Mouse (Mus musculus): ENCODE results near the gene Gabrb3. TPM values are rescaled to one million over a fixed set of nuclear protein-coding genes. Genes with fewer than 3 reads are reported as not detected.
"Not testable (repeated sequence)": the region's sequence is repeated elsewhere in the genome, so short reads cannot be mapped to it uniquely, and the experiment has no call there.

Gabrb3 gene
- polyA plus RNA-seq, 1 experiment = 81.5 TPM

GRCm38 (mm10) chr7:57760466-57760865 is 341.0 kb downstream of the Gabrb3 start:
- Histone ChIP-seq H3K27ac (ENCODE audit: insufficient read depth, low read length) (no peak overlapping the region), H3K4me1 (ENCODE audit: control insufficient read depth, insufficient read depth, low read length) (no peaks in the 10 kb centered on the region; the same call in 1 of the 2 replicates), H3K4me3 (ENCODE audit: insufficient read depth, low read length) (no peak overlapping the region)
- TF ChIP-seq POLR2A (IDR thresholded peaks at IDR 0.05; ENCODE audit: extremely low read depth, insufficient read depth, low read length) (no peak), CTCF (IDR thresholded peaks at IDR 0.05; ENCODE audit: extremely low read depth, insufficient read depth, low read length) (no peak)

GRCm38 (mm10) chr7:57778754-57779153 is 359.3 kb downstream of the Gabrb3 start:
- Histone ChIP-seq H3K27ac (ENCODE audit: insufficient read depth, low read length) (no peak overlapping the region), H3K4me3 (ENCODE audit: insufficient read depth, low read length) (no peak overlapping the region), H3K4me1 (ENCODE audit: control insufficient read depth, insufficient read depth, low read length) (no peaks in the 10 kb centered on the region; the same call in 1 of the 2 replicates)
- no peak for TF ChIP-seq POLR2A (IDR thresholded peaks at IDR 0.05; ENCODE audit: extremely low read depth, insufficient read depth, low read length)
- TF ChIP-seq CTCF (IDR thresholded peaks at IDR 0.05; ENCODE audit: extremely low read depth, insufficient read depth, low read length) = no peak

GRCm38 (mm10) chr7:57786102-57786501 is 366.6 kb downstream of the Gabrb3 start:
- not testable (repeated sequence) for H3K4me1 ChIP-seq (ENCODE audit: control insufficient read depth, insufficient read depth, low read length); H3K27ac ChIP-seq (ENCODE audit: insufficient read depth, low read length); H3K4me3 ChIP-seq (ENCODE audit: insufficient read depth, low read length)

GRCm38 (mm10) chr7:57787520-57787919 is 368.0 kb downstream of the Gabrb3 start:
- TF ChIP-seq CTCF (IDR thresholded peaks at IDR 0.05; ENCODE audit: extremely low read depth, insufficient read depth, low read length) (no peak), POLR2A (IDR thresholded peaks at IDR 0.05; ENCODE audit: extremely low read depth, insufficient read depth, low read length) (no peak)
- H3K27ac ChIP-seq (ENCODE audit: insufficient read depth, low read length) = no peak overlapping the region
- peaks cover 1% of the 10 kb centered on the region for H3K4me1 ChIP-seq (ENCODE audit: control insufficient read depth, insufficient read depth, low read length)
- H3K4me3 ChIP-seq (ENCODE audit: insufficient read depth, low read length) = no peak overlapping the region

DNA sequence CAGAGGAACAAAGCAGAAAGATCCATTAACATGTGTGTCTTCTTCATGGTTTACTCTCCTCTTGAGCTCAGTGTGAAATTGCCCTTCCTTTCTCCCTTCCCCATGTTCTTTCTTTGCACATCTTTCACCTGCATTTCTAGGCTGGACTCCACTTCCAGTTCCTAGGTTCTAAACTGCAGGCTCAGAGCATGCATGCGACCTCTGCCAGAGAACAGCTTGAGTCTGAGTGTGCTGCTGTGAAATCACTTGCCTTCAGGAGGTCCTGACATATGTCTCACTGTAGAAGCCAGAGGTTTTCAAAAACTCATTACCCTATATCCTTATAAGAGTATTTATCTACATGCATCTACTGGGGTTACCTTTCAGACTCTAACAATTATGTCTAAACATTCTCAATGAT is 383.8 kb downstream of the Gabrb3 start:
- no peak overlapping the region for H3K4me3 ChIP-seq (ENCODE audit: insufficient read depth, low read length)
- TF ChIP-seq POLR2A (IDR thresholded peaks at IDR 0.05; ENCODE audit: extremely low read depth, insufficient read depth, low read length) (no peak), CTCF (IDR thresholded peaks at IDR 0.05; ENCODE audit: extremely low read depth, insufficient read depth, low read length) (no peak)
- no peaks in the 10 kb centered on the region for H3K4me1 ChIP-seq (ENCODE audit: control insufficient read depth, insufficient read depth, low read length)
- H3K27ac ChIP-seq (ENCODE audit: insufficient read depth, low read length) = no peak overlapping the region

DNA sequence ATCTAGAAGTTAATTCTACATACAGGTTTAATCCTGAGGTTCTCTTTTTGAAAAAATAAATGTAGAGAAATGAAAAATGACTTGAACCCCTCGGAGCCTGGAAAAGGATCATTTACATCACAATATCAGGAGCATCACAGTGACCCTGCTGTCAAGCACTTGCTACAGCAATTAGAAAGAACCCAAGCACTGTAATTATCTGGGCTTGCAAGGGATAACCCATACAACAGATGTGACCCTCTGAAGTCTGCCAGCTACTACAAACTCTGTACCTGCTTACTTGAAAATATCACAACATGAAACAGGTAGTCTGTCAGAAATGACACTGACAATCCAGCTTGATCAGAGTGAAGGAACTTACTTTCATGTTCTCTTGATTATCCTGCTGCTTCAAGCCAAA is 394.2 kb downstream of the Gabrb3 start:
- TF ChIP-seq CTCF (IDR thresholded peaks at IDR 0.05; ENCODE audit: extremely low read depth, insufficient read depth, low read length) = no peak
- no peak for TF ChIP-seq POLR2A (IDR thresholded peaks at IDR 0.05; ENCODE audit: extremely low read depth, insufficient read depth, low read length)
- Histone ChIP-seq H3K4me3 (ENCODE audit: insufficient read depth, low read length) (no peak overlapping the region), H3K27ac (ENCODE audit: insufficient read depth, low read length) (no peak overlapping the region), H3K4me1 (ENCODE audit: control insufficient read depth, insufficient read depth, low read length) (no peaks in the 10 kb centered on the region)

GRCm38 (mm10) chr7:57842383-57842896 is 422.9 kb downstream of the Gabrb3 start:
- TF ChIP-seq CTCF (IDR thresholded peaks at IDR 0.05; ENCODE audit: extremely low read depth, insufficient read depth, low read length) = no peak
- TF ChIP-seq POLR2A (IDR thresholded peaks at IDR 0.05; ENCODE audit: extremely low read depth, insufficient read depth, low read length) = no peak
- H3K27ac ChIP-seq (ENCODE audit: insufficient read depth, low read length) = no peak overlapping the region
- no peaks in the 10 kb centered on the region for H3K4me1 ChIP-seq (ENCODE audit: control insufficient read depth, insufficient read depth, low read length)
- no peak overlapping the region for H3K4me3 ChIP-seq (ENCODE audit: insufficient read depth, low read length)

DNA sequence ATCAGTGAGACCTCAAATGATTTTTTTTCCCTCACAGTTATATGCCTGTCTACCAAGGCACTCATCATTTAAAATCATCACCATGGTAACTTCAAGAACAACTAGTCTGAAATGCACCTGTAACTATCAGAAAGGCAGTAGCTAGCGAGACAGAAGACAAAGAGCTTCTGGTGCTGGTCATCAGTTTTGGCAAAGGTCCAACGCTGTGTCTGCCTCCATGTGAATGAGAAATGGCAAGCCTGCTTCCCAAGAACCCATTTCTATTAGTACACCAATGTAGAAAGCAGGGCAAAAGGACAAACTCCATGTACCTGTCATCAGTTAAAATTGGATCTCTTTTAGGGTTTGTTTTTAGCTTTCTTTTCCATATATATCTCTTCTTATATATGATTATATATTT is 448.5 kb downstream of the Gabrb3 start:
- TF ChIP-seq POLR2A (IDR thresholded peaks at IDR 0.05; ENCODE audit: extremely low read depth, insufficient read depth, low read length) (no peak), CTCF (IDR thresholded peaks at IDR 0.05; ENCODE audit: extremely low read depth, insufficient read depth, low read length) (no peak)
- no peak overlapping the region for H3K4me3 ChIP-seq (ENCODE audit: insufficient read depth, low read length)
- H3K27ac ChIP-seq (ENCODE audit: insufficient read depth, low read length) = no peak overlapping the region
- H3K4me1 ChIP-seq (ENCODE audit: control insufficient read depth, insufficient read depth, low read length) = no peaks in the 10 kb centered on the region

Other genes with a start within 250 kb of the Gabrb3 start
- 10.5 and 11.8 TPM in 2 replicates for gene Gabrg3, start 32.5 kb upstream of the Gabrb3 start, polyA plus RNA-seq (2012; rRNA removed)
- gene Gabra5, start 90.4 kb downstream of the Gabrb3 start, polyA plus RNA-seq (2012; rRNA removed) = 34.0 and 53.0 TPM in 2 replicates